Mouse (Mus musculus) heart, postnatal 36 days (tissue): Measurements from ENCODE around the gene Prpf18. TPM values are rescaled to one million over a fixed set of nuclear protein-coding genes. Genes with fewer than 3 reads are reported as not detected.
"Not testable (repeated sequence)": the region's sequence is repeated elsewhere in the genome, so short reads cannot be mapped to it uniquely, and the experiment has no call there.

Source experiments
- DNase-seq, 2 experiments: peaks; one replicate each; pipeline ENCODE4 v3.0.0; 2021 to 2022
- intact Hi-C: fragments of 180-260 bp; cut with DNase I; formaldehyde crosslinking; loops from one replicate; pipeline ENCODE4 v1.15.1; 2025
- total RNA-seq, 2 experiments: library from RNA; stranded (reverse); gene quantifications; 2 replicates each; pipeline ENCODE4 v1.2.3; 2021

Prpf18 gene
- 10 to 100 TPM; 35.1 to 37.8 TPM for total RNA-seq

GRCm38 (mm10) chr2:4651500-4652285 is at the start of gene Prpf18:
Gene Prpf18, minus strand, starts transcription at chr2:4652113.
- intact Hi-C loops = loop anchor here (1.0 to 2.0 kb wide), 3 partner anchors 65 to 213 kb away; partner anchors contain the start of gene Bend7
- DNase-seq = peak; percentile 89

- intact Hi-C loops = no loop called here
Measured at GRCm38 (mm10) chr2:4679886-4680285, 28.0 kb upstream of the Prpf18 start.

GRCm38 (mm10) chr2:4671636-4672035 is 19.7 kb upstream of the Prpf18 start:
- intact Hi-C loops = no loop called here
- no peak for DNase-seq

More at GRCm38 (mm10) chr2:4679886-4680285, 28.0 kb upstream of the Prpf18 start:
- no peak for DNase-seq

GRCm38 (mm10) chr2:4669701-4670100 is 17.8 kb upstream of the Prpf18 start:
- intact Hi-C loops = no loop called here
- no peak for DNase-seq

GRCm38 (mm10) chr2:4668626-4669025 is 16.7 kb upstream of the Prpf18 start:
- intact Hi-C loops = no loop called here
- no peak for DNase-seq

- no peak for DNase-seq
- intact Hi-C loops = no loop called here
Measured at GRCm38 (mm10) chr2:4660677-4661076, 8.8 kb upstream of the Prpf18 start.

GRCm38 (mm10) chr2:4649646-4650045 is 2.3 kb downstream of the Prpf18 start:
- intact Hi-C loops = no loop called here
- no peak for DNase-seq

- DNase-seq = no peak
- intact Hi-C loops = no loop called here
Measured at GRCm38 (mm10) chr2:4648094-4648493, 3.8 kb downstream of the Prpf18 start.

- intact Hi-C loops = no loop called here
- DNase-seq = no peak
Measured at GRCm38 (mm10) chr2:4645066-4645465, 6.8 kb downstream of the Prpf18 start.

GRCm38 (mm10) chr2:4638189-4638588 is 13.7 kb downstream of the Prpf18 start:
- no peak for DNase-seq
- intact Hi-C loops = loop anchor here (5.0 kb wide), 1 partner anchor 141 kb away; no protein-coding TSS in a partner anchor

GRCm38 (mm10) chr2:4636656-4637055 is 15.3 kb downstream of the Prpf18 start:
- no peak for DNase-seq
- intact Hi-C loops = loop anchor here (5.0 kb wide), 1 partner anchor 139 kb away; no protein-coding TSS in a partner anchor

- intact Hi-C loops = loop anchor here (5.0 kb wide), 1 partner anchor 139 kb away; no protein-coding TSS in a partner anchor
- DNase-seq = no peak
Measured at GRCm38 (mm10) chr2:4635804-4636203, 16.1 kb downstream of the Prpf18 start.

GRCm38 (mm10) chr2:4630197-4630835 is 21.6 kb downstream of the Prpf18 start:
- DNase-seq = no peak

GRCm38 (mm10) chr2:4629470-4629869 is 22.4 kb downstream of the Prpf18 start:
- intact Hi-C loops = no loop called here
- no peak for DNase-seq

More at GRCm38 (mm10) chr2:4630197-4630835, 21.6 kb downstream of the Prpf18 start:
- intact Hi-C loops = no loop called here

- no peak for DNase-seq
- intact Hi-C loops = no loop called here
Measured at GRCm38 (mm10) chr2:4628920-4629319, 23.0 kb downstream of the Prpf18 start.

- intact Hi-C loops = no loop called here
- no peak for DNase-seq
Measured at GRCm38 (mm10) chr2:4626911-4627310, 25.0 kb downstream of the Prpf18 start.

GRCm38 (mm10) chr2:4621471-4621985 is 30.4 kb downstream of the Prpf18 start:
- intact Hi-C loops = no loop called here
- DNase-seq = no peak

GRCm38 (mm10) chr2:4620640-4621401 is 31.1 kb downstream of the Prpf18 start:
- intact Hi-C loops = no loop called here
- peak; percentile 45 to 57 for DNase-seq

- intact Hi-C loops = no loop called here
- no peak for DNase-seq
Measured at GRCm38 (mm10) chr2:4619893-4620593, 31.9 kb downstream of the Prpf18 start.

GRCm38 (mm10) chr2:4619126-4619525 is 32.8 kb downstream of the Prpf18 start:
- intact Hi-C loops, DNase-seq: not testable (repeated sequence)
